Mouse (Mus musculus) hematopoietic stem cell, adult 5-6 weeks (primary cell): Measurements from ENCODE around the gene Caprin2. TPM values are rescaled to one million over a fixed set of nuclear protein-coding genes. Genes with fewer than 3 reads are reported as not detected.
A peak's percentile ranks its signal among the peaks of the same experiment; 100 is the strongest.
"Not testable (repeated sequence)": the region's sequence is repeated elsewhere in the genome, so short reads cannot be mapped to it uniquely, and the experiment has no call there.

Experiments used
- ATAC-seq, 2 experiments: fragments of 125-278 bp in 1 of 2; replicated peaks in 1 of 2; 2 replicates each; pipeline ENCODE4 v1.8.0; 2016 to 2017; ENCODE audit warnings: inconsistent platforms in 2 of 2, mild to moderate bottlenecking in 2 of 2, moderate number of reproducible peaks in 2 of 2, low read depth in 1 of 2, moderate TSS enrichment in 1 of 2; ENCODE audit not compliant: low FRiP score in 2 of 2, poor library complexity in 2 of 2, severe bottlenecking in 2 of 2, insufficient read depth in 1 of 2, low TSS enrichment in 1 of 2
- total RNA-seq: library from RNA; stranded (forward); fragments of 172-1452, 232-1000 nt; gene quantifications from 2 replicates; pipeline ENCODE4 v1.2.3, GENCODE M21; 2017

Caprin2 gene
- 24.8 and 42.6 TPM in 2 replicates for total RNA-seq

GRCm38 (mm10) chr6:148895773-148896506 is at the start of gene Caprin2:
Caprin2 (minus strand) TSS chr6:148896237.
- ATAC-seq = peak; percentile 93 to 94

- peak; percentile 22 to 46; a peak in 2 of 4 replicates for ATAC-seq
Measured at GRCm38 (mm10) chr6:148944767-148945508, 48.9 kb upstream of the Caprin2 start.

- ATAC-seq = no peak
Measured at GRCm38 (mm10) chr6:148944344-148944766, 48.3 kb upstream of the Caprin2 start.

- ATAC-seq = no peak
Measured at GRCm38 (mm10) chr6:148943695-148944094, 47.7 kb upstream of the Caprin2 start.

GRCm38 (mm10) chr6:148942406-148942805 is 46.4 kb upstream of the Caprin2 start:
- ATAC-seq = no peak

GRCm38 (mm10) chr6:148941880-148942279 is 45.8 kb upstream of the Caprin2 start:
- no peak for ATAC-seq

GRCm38 (mm10) chr6:148940383-148940782 is 44.3 kb upstream of the Caprin2 start:
- ATAC-seq = peak; percentile 30 to 57; a peak in 1 of 4 replicates

- ATAC-seq = no peak
Measured at GRCm38 (mm10) chr6:148937693-148938092, 41.7 kb upstream of the Caprin2 start.

- ATAC-seq = 0 out of 4 replicates have a peak, but pooled peaks of 1 of the 2 experiments have one; percentile 6
Measured at GRCm38 (mm10) chr6:148934961-148935590, 39.0 kb upstream of the Caprin2 start.

- no peak for ATAC-seq
Measured at GRCm38 (mm10) chr6:148931281-148931680, 35.2 kb upstream of the Caprin2 start.

GRCm38 (mm10) chr6:148918841-148919398 is 22.9 kb upstream of the Caprin2 start:
- no peak for ATAC-seq

GRCm38 (mm10) chr6:148917672-148918071 is 21.6 kb upstream of the Caprin2 start:
- no peak for ATAC-seq

- 0 out of 4 replicates have a peak, but pooled peaks of 1 of the 2 experiments have one; percentile 22 for ATAC-seq
Measured at GRCm38 (mm10) chr6:148916817-148917216, 20.8 kb upstream of the Caprin2 start.

GRCm38 (mm10) chr6:148913938-148914337 is 17.9 kb upstream of the Caprin2 start:
- ATAC-seq = peak; percentile 88 to 92

- ATAC-seq = not testable (repeated sequence)
Measured at GRCm38 (mm10) chr6:148911906-148912305, 15.9 kb upstream of the Caprin2 start.

GRCm38 (mm10) chr6:148906958-148907357 is 10.9 kb upstream of the Caprin2 start:
- no peak for ATAC-seq

- no peak for ATAC-seq
Measured at GRCm38 (mm10) chr6:148902728-148903127, 6.7 kb upstream of the Caprin2 start.

GRCm38 (mm10) chr6:148896507-148896851 is 442 bp upstream of the Caprin2 start:
- ATAC-seq = peak; percentile 21 to 28
